Mouse (Mus musculus) E14TG2a.4 (cell line): ENCODE data around the gene Zfhx3.

Experiments used
- CTCF ChIP-seq: conservative IDR thresholded peaks from 2 replicates; pipeline ENCODE4 v1.5.1; 2014; ENCODE audit warnings: low read length
- NANOG ChIP-seq: IDR thresholded peaks from 2 replicates; pipeline ENCODE4 v1.6.1; 2014; ENCODE audit warnings: borderline replicate concordance, low read length, mixed read lengths
- POU5F1 ChIP-seq: IDR thresholded peaks from 2 replicates; pipeline ENCODE4 v1.6.1; 2014; ENCODE audit warnings: low read length, borderline replicate concordance

DNA sequence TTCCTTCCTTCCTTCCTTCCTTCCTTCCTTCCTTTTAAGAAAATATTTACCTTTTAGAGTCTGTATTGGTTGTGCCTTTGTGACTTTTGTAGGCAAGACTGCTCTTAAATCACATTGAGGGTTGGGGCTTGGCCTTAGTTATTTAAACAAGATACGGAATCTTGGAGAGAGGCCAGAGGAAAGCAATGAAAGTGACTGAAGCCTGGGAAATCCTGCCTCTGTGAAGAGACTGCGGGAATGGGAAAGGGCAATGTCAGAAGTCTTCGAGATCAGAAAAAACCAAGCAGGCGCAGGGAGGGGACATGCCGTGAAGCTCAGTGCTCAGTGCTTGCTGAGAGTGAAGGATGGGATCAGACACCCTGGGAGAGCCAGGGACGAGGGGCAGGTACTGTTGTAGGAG lies 973.4 kb downstream of the Zfhx3 start:
- TF ChIP-seq CTCF (no peak), NANOG (no peak), POU5F1 (no peak)
